Mouse (Mus musculus) ES-Bruce4 (cell line): ENCODE data around the gene Pde1c. TPM values are rescaled to one million over a fixed set of nuclear protein-coding genes. Genes with fewer than 3 reads are reported as not detected.

ENCODE experiments used
- H3K27ac ChIP-seq: 2 replicates; pipeline ENCODE4 v1.5.1; 2012; ENCODE audit warnings: low read length, inconsistent platforms; ENCODE audit not compliant: insufficient read depth
- H3K27me3 ChIP-seq: 2 replicates; pipeline ENCODE4 v1.6.1; 2012; ENCODE audit warnings: mild to moderate bottlenecking, low read length, inconsistent platforms; ENCODE audit not compliant: control insufficient read depth, poor library complexity, insufficient read depth, severe bottlenecking
- H3K36me3 ChIP-seq: 2 replicates; pipeline ENCODE4 v1.6.1; 2012; ENCODE audit warnings: inconsistent platforms, mild to moderate bottlenecking, low read length, moderate library complexity; ENCODE audit not compliant: control insufficient read depth, poor library complexity, insufficient read depth, severe bottlenecking
- H3K4me1 ChIP-seq: one replicate; pipeline ENCODE4 v1.8.1; 2011; ENCODE audit warnings: low read length; ENCODE audit not compliant: control insufficient read depth, insufficient read depth
- H3K4me3 ChIP-seq: 2 replicates; pipeline ENCODE4 v1.5.1; 2011; ENCODE audit warnings: low read depth, mild to moderate bottlenecking, low read length
- H3K9ac ChIP-seq: 2 replicates; pipeline ENCODE4 v1.6.1; 2012; ENCODE audit warnings: low read depth, mild to moderate bottlenecking, inconsistent platforms; ENCODE audit not compliant: poor library complexity, severe bottlenecking
- H3K9me3 ChIP-seq: replicated peaks from 2 replicates; pipeline ENCODE4 v1.6.1; 2012; ENCODE audit warnings: mild to moderate bottlenecking, low read length, inconsistent platforms; ENCODE audit not compliant: control insufficient read depth, poor library complexity, insufficient read depth, severe bottlenecking
- CTCF ChIP-seq: IDR thresholded peaks from one replicate; pipeline ENCODE4 v1.8.1; 2011; ENCODE audit warnings: low read depth, low read length
- EP300 ChIP-seq: IDR thresholded peaks from 2 replicates; pipeline ENCODE4 v1.6.1; 2011; ENCODE audit warnings: low read depth, low read length; ENCODE audit not compliant: insufficient read depth
- POLR2A ChIP-seq: IDR thresholded peaks from one replicate; pipeline ENCODE4 v1.8.1; 2011; ENCODE audit warnings: low read length; ENCODE audit not compliant: insufficient read depth
- polyA plus RNA-seq: library from polyadenylated mRNA; stranded (reverse); fragments of >200 nt; gene quantifications from 2 replicates; pipeline ENCODE4 v1.2.4, GENCODE M21; 2011; ENCODE audit warnings: low read depth; ENCODE audit not compliant: missing spikeins, insufficient read depth, insufficient read length

Gene Pde1c
- polyA plus RNA-seq, 1 experiment, result 0.88 TPM

DNA sequence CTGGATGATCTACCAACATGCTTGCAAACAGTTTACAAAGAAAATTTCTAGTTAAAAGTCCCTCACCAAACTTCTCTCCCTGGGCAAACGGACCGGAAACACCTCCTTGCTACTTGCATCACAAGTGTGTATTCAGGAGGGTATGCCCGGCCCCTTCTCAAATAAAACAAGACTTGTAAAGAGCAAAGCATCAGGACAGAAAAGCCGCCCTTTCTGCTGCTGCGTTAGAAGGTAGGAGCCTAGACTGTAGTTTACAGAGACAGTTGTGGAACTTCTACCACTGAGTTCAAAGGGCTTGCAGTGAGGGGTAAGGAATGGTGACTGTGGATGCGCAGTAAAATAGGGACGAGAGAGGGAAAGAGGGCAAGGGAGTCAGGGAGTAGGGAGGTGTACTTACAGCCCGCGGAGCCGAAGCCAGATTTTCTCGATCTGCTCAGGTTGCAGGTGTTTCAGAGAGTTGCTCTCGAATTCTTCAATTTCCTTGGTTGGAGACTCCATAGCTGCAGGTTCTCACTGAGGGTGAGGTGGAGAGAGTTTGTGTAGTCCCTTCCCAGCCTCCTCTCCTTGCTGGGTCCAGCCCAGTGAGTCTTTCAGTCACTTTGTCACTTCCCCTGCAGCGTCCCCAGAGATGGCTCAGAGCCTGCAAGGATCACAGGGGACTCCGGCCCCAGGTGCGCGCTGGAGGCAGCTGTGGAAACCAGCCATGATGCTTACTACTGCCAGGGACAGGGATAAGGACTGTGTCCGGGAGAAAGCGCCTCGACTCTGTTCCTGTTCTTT, 207.4 kb downstream of the Pde1c start:
- Histone ChIP-seq H3K4me1 (no peaks in the 10 kb centered on the region), H3K4me3 (peak overlapping the region; percentile 25), H3K27me3 (no peaks in the 10 kb centered on the region), H3K27ac (no peak overlapping the region), H3K9me3 (no peaks in the 10 kb centered on the region), H3K9ac (no peak overlapping the region), H3K36me3 (no peaks in the 10 kb centered on the region)
- TF ChIP-seq CTCF (no peak), POLR2A (no peak), EP300 (no peak)

DNA sequence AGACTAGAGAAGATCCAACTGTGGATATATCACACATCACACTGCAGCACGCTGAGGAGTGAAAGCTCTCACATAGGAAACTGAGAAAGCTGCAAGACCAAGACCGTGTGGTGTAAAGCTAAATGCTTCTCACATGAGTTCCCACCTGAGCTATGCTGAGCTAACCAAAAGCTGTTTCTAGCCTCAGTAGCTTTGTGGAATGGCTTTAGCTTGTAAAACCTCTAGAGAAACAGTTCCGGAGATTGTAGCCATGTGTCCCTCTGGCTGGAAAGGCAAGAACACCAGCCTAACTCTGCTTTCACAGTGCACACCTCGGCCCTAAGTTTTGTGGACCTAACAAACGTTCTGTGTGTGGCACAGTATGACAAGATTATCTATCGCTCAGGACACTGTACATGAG, 208.8 kb downstream of the Pde1c start:
- H3K4me1 ChIP-seq, result no peaks in the 10 kb centered on the region
- TF ChIP-seq CTCF, result no peak
- TF ChIP-seq POLR2A, result no peak
- no peak for TF ChIP-seq EP300

DNA sequence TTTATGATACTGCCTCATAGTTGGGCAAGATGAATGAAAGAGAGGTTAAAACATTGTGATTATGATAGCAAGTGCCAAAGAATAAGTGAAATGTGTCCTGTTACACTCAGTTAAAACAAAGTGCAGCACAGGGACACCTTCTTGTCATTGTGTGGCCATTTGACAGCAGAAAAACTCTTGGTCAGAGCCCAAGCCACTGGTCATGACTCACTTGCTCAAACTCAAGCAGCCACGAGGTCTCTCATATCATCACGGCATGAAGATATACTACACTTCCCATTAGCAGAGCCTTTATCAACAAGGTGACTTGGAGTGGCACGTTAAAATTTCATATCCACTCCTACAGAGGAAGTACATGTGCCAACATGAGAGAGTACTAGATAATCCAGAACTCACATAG, 209.8 kb downstream of the Pde1c start:
- Histone ChIP-seq H3K36me3 (no peaks in the 10 kb centered on the region), H3K27ac (no peak overlapping the region), H3K9me3 (no peaks in the 10 kb centered on the region), H3K9ac (no peak overlapping the region), H3K4me1 (no peaks in the 10 kb centered on the region), H3K4me3 (no peak overlapping the region), H3K27me3 (no peaks in the 10 kb centered on the region)
- no peak for TF ChIP-seq EP300
- TF ChIP-seq CTCF, result no peak
- no peak for TF ChIP-seq POLR2A

More for the DNA sequence above, 208.8 kb downstream of the Pde1c start:
- Histone ChIP-seq H3K36me3 (no peaks in the 10 kb centered on the region), H3K27ac (no peak overlapping the region), H3K27me3 (no peaks in the 10 kb centered on the region), H3K4me3 (no peak overlapping the region), H3K9me3 (no peaks in the 10 kb centered on the region), H3K9ac (no peak overlapping the region)

DNA sequence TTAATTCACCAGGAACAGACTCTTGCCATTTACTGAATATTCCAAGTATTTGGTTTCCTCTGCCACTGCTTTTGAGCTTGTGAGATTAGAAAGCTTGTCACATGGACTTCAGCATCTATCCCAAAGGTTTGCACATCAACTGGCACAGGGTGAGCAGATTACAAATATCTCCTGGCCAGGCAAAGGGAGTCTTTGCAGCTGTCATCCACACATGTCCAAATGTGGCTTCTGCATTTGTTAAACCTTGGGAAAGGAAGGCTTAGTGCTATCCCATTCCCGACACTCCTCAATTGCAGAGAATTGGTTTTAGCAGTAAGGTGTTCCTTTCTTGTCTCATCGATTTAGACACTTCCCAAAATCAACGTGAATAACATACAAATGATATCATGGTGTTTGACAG, 221.7 kb downstream of the Pde1c start:
- H3K27ac ChIP-seq, result no peak overlapping the region
- H3K36me3 ChIP-seq, result no peaks in the 10 kb centered on the region
- TF ChIP-seq CTCF, result no peak
- no peak for TF ChIP-seq POLR2A
- TF ChIP-seq EP300, result no peak
- no peak overlapping the region for H3K4me3 ChIP-seq
- no peaks in the 10 kb centered on the region for H3K4me1 ChIP-seq
- no peak overlapping the region for H3K9ac ChIP-seq
- no peaks in the 10 kb centered on the region for H3K27me3 ChIP-seq
- H3K9me3 ChIP-seq, result no peaks in the 10 kb centered on the region

DNA sequence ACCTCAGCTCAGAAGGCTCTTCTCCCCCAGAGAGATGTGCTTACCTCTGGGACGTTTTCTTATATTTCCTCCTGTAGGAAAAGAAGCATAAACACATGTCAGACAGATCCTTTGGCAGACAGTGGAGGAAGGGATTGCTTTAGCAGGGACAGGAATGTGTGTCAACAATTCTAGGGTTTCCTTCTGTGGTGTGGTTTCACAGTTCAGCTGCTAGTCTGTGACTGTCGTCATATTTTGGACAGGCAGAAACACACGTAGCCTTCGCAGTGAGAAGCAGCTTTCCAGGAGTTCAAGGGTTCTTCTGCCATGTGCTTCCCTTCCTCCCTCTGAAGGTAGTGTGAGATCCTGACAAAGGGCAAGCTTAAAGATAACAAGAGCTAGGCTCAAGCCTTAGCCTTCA, 223.8 kb downstream of the Pde1c start:
- H3K27me3 ChIP-seq, result no peaks in the 10 kb centered on the region
- H3K4me1 ChIP-seq, result no peaks in the 10 kb centered on the region
- no peaks in the 10 kb centered on the region for H3K36me3 ChIP-seq
- H3K9ac ChIP-seq, result no peak overlapping the region
- H3K4me3 ChIP-seq, result no peak overlapping the region
- H3K9me3 ChIP-seq, result no peaks in the 10 kb centered on the region
- H3K27ac ChIP-seq, result no peak overlapping the region
- no peak for TF ChIP-seq CTCF
- TF ChIP-seq POLR2A, result no peak
- TF ChIP-seq EP300, result no peak

DNA sequence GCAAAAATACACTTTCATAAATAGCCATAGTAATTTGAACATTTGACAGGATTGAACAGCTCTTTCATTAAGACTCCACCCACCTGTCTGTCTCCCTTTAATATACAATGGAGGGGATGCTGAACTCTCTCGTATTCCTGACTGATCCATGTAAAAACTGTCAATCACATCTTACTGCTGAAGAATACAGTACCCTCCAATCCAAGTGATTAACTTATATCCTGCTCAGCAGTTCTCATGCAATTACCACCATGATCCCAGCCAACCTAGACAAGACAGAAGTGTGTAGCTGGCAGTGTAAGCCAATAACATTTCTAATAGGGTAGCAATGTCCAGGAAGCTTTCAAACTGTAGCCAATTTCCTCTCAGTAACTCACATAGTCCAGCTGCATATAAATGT, 226.9 kb downstream of the Pde1c start:
- Histone ChIP-seq H3K9me3 (no peaks in the 10 kb centered on the region), H3K4me1 (no peaks in the 10 kb centered on the region), H3K27ac (no peak overlapping the region), H3K9ac (no peak overlapping the region), H3K4me3 (no peak overlapping the region), H3K27me3 (no peaks in the 10 kb centered on the region), H3K36me3 (no peaks in the 10 kb centered on the region)
- no peak for TF ChIP-seq EP300
- no peak for TF ChIP-seq CTCF
- TF ChIP-seq POLR2A, result no peak
